Mouse (Mus musculus) brain, adult 10 weeks (tissue): ENCODE measurements around the gene Vmn1r42. TPM values are rescaled to one million over a fixed set of nuclear protein-coding genes. Genes with fewer than 3 reads are reported as not detected.

ENCODE experiments used
- polyA plus RNA-seq: library from polyadenylated mRNA; stranded (reverse); fragments of 350-450 nt; fragmentation: Illumina TruSeq; extraction: RNeasy Lipid Tissue Mini Kit (QIAGEN cat#74804); gene quantifications from one replicate; pipeline ENCODE4 v1.2.3, GENCODE M21; 2015; ENCODE audit warnings: low read depth, low replicate concordance

Vmn1r42 gene
- polyA plus RNA-seq = not detected

GRCm38 (mm10) chr6:89876313-89876712, at the start of gene Vmn1r42, which contains the start of gene Vmn1r43:
TSS of gene Vmn1r42 (minus strand) at chr6:89876413.
TSS of gene Vmn1r43 (minus strand) at chr6:89876413.

GRCm38 (mm10) chr6:89883360-89883759, 7.1 kb upstream of the Vmn1r42 start, which contains the start of gene Vmn1r44:
TSS of gene Vmn1r44 (plus strand) at chr6:89883660.

Other genes with a start within 250 kb of the Vmn1r42 start
- 3.0 TPM for gene Txnrd3, start 232.4 kb downstream of the Vmn1r42 start, polyA plus RNA-seq
- gene Vmn1r40, start 168.9 kb downstream of the Vmn1r42 start, polyA plus RNA-seq = not detected
- not detected for gene Vmn1r41, start 135.6 kb downstream of the Vmn1r42 start, polyA plus RNA-seq
- not detected for gene Vmn1r43, start within 50 bp of the Vmn1r42 start, polyA plus RNA-seq
- not detected for gene Vmn1r44, start 7.2 kb upstream of the Vmn1r42 start, polyA plus RNA-seq
- gene Vmn1r45, start 64.2 kb upstream of the Vmn1r42 start, polyA plus RNA-seq = not detected
- gene Vmn1r46, start 92.9 kb upstream of the Vmn1r42 start, polyA plus RNA-seq = not detected
- not detected for gene Vmn1r47, start 139.7 kb upstream of the Vmn1r42 start, polyA plus RNA-seq
- gene Vmn1r48, start 160.4 kb upstream of the Vmn1r42 start, polyA plus RNA-seq = not detected
- gene Vmn1r49, start 202.1 kb upstream of the Vmn1r42 start, polyA plus RNA-seq = not detected
- gene Vmn1r50, start 225.0 kb upstream of the Vmn1r42 start, polyA plus RNA-seq = not detected
- not detected for gene Vmn1r51, start 246.2 kb upstream of the Vmn1r42 start, polyA plus RNA-seq